Mouse (Mus musculus) embryonic facial prominence, embryonic 10.5 days (tissue): ENCODE measurements around the gene Tomm6. TPM values are rescaled to one million over a fixed set of nuclear protein-coding genes. Genes with fewer than 3 reads are reported as not detected.
A peak's percentile ranks its signal among the peaks of the same experiment; 100 is the strongest.
"Not testable (repeated sequence)": the region's sequence is repeated elsewhere in the genome, so short reads cannot be mapped to it uniquely, and the experiment has no call there.

Experiments
- DNase-seq: peaks from one replicate; pipeline ENCODE4 v3.0.0-alpha.2; 2017; ENCODE audit warnings: low spot score
- H3K27ac ChIP-seq: fragments of 300-500 bp; sonication (generic); replicated peaks from 2 replicates; pipeline ENCODE4 v1.5.1; 2016; ENCODE audit warnings: mild to moderate bottlenecking
- H3K27me3 ChIP-seq: fragments of 300-500 bp; sonication (generic); replicated peaks from 2 replicates; pipeline ENCODE4 v1.6.1; 2016; ENCODE audit warnings: low read depth, mild to moderate bottlenecking; ENCODE audit not compliant: poor library complexity, severe bottlenecking
- H3K36me3 ChIP-seq: fragments of 300-500 bp; sonication (generic); replicated peaks from 2 replicates; pipeline ENCODE4 v1.6.1; 2016; ENCODE audit warnings: mild to moderate bottlenecking, moderate library complexity
- H3K4me1 ChIP-seq: fragments of 300-500 bp; sonication (generic); 2 replicates; pipeline ENCODE4 v1.6.1; 2016
- H3K4me3 ChIP-seq: fragments of 300-500 bp; sonication (generic); 2 replicates; pipeline ENCODE4 v1.5.1; 2016; ENCODE audit warnings: mild to moderate bottlenecking, moderate library complexity
- H3K9me3 ChIP-seq: fragments of 300-500 bp; sonication (generic); 2 replicates; pipeline ENCODE4 v1.6.1; 2016; ENCODE audit warnings: mild to moderate bottlenecking
- WGBS: fragments of 180-500 bp; shearing (Covaris S2); methylation state at CpG from one replicate; pipeline ENCODE4 v1.1.7; 2016; 5-methylcytosine and 5-hydroxymethylcytosine counted together
- polyA plus RNA-seq: library from polyadenylated mRNA; unstranded; fragments of >200 nt; fragmentation: Nextera tagmentation; extraction: Ambion mirVana; gene quantifications from 2 replicates; pipeline ENCODE4 v1.2.1, GENCODE M21; 2016

The Tomm6 gene
- polyA plus RNA-seq, 1 experiment from 2014 or later: 378 TPM

DNA sequence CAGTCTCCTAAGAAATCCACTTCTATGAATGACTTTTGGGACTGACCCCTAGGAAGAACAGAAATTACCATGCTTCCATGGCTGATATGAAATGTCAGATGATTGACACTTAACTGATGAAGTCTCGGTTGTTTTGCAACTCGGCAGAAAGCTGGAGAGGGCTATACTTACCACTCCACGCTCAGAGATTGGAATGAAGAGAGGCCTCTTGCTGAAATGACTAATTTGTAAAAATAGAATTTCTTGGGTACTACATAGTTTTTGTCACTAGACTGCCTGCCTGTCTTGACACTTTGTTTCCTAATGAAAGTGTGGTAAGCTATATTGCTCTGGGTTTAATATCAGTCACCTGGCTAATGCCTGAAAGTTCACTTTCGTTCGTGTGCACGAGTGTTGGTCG is 23.7 kb downstream of the Tomm6 start:
- no peak for DNase-seq
- H3K9me3 ChIP-seq: no peaks in the 10 kb centered on the region
- no peaks in the 10 kb centered on the region for H3K27me3 ChIP-seq
- H3K4me3 ChIP-seq: no peak overlapping the region
- peaks cover 7% of the 10 kb centered on the region; the same call in 1 of the 2 replicates for H3K4me1 ChIP-seq
- peaks cover 7% of the 10 kb centered on the region; the same call in 1 of the 2 replicates for H3K36me3 ChIP-seq
- 90% methylated on average over 7 of the region's 7 CpGs for WGBS
- no peak overlapping the region for H3K27ac ChIP-seq

DNA sequence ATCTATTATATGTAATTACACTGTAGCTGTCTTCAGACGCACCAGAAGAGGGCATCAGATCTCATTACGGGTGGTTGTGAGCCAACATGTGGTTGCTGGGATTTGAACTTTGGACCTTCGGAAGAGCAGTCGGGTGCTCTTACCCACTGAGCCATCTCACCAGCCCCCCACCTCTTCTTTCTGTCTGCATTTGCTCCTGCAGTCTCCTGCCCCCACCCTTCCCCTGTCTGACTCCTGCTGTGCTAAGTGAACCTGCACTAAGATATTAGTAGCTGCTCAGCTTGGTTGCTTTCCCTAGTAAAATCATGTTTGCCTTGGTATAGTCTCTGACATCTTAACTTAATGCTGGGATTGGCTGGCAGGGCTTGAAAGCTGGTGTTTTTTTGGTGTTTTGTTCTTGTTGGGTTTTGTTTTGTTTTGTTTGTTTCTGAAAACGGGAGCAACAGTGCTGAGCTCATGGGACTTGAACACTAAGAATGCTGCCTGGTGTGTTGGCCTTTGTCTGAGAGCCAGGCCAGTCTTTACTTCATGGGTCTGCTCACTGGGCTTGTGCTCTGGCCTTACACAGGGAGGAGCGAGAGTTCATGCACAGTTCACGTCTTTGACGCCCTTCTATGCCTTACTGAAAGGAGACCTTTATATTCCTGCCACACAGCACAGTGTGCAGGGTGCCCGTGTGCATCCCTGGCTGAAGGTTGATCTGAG is 25.0 kb downstream of the Tomm6 start:
- peaks cover 7% of the 10 kb centered on the region; the same call in 1 of the 2 replicates for H3K4me1 ChIP-seq
- peak; percentile 16 for DNase-seq
- H3K27ac ChIP-seq: no peak overlapping the region
- H3K4me3 ChIP-seq: no peak overlapping the region
- H3K9me3 ChIP-seq: no peaks in the 10 kb centered on the region
- H3K27me3 ChIP-seq: no peaks in the 10 kb centered on the region
- H3K36me3 ChIP-seq: peaks cover 7% of the 10 kb centered on the region; the same call in 1 of the 2 replicates
- 49% methylated on average over 9 of the region's 9 CpGs for WGBS

DNA sequence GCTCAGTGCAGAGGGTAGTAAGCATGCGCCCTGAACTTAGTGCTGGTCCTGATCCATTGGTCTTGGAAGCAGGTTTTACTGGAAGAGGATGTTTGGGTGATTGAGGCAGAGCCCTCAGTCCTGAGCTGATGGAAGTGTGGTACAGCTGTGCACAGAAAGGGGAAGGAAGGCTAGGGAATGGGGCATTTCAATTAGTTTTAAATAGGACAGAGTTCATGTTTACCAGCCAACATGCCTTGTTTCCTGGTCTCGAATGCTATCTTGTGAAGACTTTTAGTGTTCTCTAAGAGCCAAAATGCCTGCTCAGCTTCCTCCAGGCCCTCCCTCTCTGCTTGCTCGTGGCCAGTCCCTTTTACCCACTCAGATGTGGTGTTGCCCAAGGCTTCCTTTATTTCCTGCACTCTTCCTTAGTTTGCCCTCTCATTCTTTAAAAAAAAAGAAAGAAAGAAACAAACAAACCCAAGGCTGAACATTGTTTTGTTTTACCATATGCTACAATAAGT is 29.4 kb downstream of the Tomm6 start:
- H3K36me3 ChIP-seq: peaks cover 10% of the 10 kb centered on the region; the same call in 1 of the 2 replicates
- WGBS: 84% methylated on average over 3 of the region's 3 CpGs

DNA sequence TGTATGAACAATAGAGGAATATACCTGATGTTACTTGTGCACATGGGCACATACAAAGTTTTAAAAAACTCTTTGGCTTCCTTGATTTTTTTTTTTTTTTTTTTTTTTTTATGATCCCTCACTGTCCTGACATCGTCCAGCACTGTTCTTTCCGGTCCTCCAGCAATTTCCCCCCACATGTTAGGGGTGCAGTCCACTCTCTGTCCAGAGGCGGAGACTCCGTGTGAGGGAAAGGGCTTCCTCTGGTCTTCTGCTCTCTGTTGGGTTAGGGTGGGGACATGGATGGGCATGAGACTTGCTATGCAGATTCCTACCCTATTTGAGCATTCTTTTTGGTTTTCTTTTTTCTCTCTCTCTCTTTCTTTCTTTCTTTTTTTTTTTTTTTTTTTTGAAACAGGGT is 30.3 kb downstream of the Tomm6 start:
- Histone ChIP-seq H3K4me1 (0 out of 2 replicates have a peak, but pooled peaks cover 3% of the 10 kb centered on the region), H3K9me3 (no peaks in the 10 kb centered on the region), H3K36me3 (peaks cover 14% of the 10 kb centered on the region; the same call in 1 of the 2 replicates), H3K27me3 (no peaks in the 10 kb centered on the region), H3K27ac (no peak overlapping the region), H3K4me3 (no peak overlapping the region)
- WGBS: 81% methylated on average over 4 of the region's 4 CpGs
- no peak for DNase-seq

More for the DNA sequence above, 29.4 kb downstream of the Tomm6 start:
- H3K9me3 ChIP-seq: no peaks in the 10 kb centered on the region
- H3K4me1 ChIP-seq: peaks cover 7% of the 10 kb centered on the region; the same call in 1 of the 2 replicates
- no peak overlapping the region for H3K27ac ChIP-seq
- H3K27me3 ChIP-seq: no peaks in the 10 kb centered on the region
- no peak overlapping the region for H3K4me3 ChIP-seq
- no peak for DNase-seq

DNA sequence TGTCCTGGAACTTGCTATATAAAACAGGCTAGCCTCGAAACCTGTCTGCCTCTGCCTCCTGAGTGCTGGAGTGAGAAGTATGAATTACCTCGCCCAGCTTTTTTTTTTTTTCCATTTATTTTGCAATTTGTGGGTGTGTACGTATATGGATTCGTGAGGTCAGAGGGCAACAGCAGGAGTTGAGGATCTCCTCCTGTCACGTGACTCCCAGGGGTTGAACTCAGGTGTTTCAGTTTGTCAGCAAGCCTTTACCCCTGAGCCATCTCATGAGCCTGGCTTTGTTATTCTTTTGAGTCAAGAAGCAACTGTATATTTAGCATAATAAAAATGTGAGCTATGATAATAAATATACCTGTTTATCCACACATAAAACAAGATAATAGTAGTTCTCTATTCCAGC is 32.5 kb downstream of the Tomm6 start:
- Histone ChIP-seq H3K36me3 (peaks cover 17% of the 10 kb centered on the region; the same call in 1 of the 2 replicates), H3K4me3 (no peak overlapping the region), H3K4me1 (no peaks in the 10 kb centered on the region), H3K9me3 (no peaks in the 10 kb centered on the region), H3K27me3 (no peaks in the 10 kb centered on the region), H3K27ac (no peak overlapping the region)
- 82% methylated on average over 5 of the region's 5 CpGs for WGBS
- no peak for DNase-seq

DNA sequence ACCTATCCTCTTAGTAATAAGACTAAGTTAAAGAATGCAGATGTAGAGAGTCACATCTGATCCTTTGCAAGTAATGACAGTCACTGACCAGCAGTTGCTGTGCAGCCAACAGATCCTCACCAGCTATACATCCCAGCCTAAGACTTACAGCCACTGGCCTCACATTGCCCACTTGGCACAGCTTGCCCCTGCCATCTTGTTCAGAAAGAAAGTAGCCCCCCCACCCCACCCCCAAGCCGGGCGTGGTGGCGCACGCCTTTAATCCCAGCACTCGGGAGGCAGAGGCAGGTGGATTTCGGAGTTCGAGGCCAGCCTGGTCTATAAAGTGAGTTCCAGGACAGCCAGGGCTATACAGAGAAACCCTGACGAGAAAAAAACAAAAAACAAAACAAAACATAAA is 33.8 kb downstream of the Tomm6 start:
- not testable (repeated sequence) for H3K36me3 ChIP-seq, H3K27me3 ChIP-seq, H3K4me1 ChIP-seq, H3K4me3 ChIP-seq, H3K9me3 ChIP-seq, DNase-seq, H3K27ac ChIP-seq
- WGBS: 91% methylated on average over 8 of the region's 8 CpGs

DNA sequence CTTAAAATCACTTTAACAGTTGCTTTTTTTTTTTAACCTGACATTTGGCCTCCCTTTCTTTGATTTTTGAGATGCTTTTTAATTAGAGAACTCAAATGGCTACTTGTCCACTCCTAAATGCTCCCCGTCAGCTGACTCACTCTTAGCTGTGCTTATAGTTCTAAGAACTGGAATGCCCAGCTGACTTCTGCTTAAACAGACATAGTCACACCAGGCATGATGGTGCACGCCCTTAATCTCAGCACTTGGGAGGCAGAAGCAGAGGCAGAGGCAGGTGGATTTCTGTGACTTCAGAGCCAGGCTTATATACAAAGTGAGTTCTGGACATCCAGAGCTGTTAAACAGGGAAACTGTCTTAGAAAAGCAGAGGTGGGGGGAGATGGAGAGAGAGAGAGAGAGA is 36.2 kb downstream of the Tomm6 start:
- WGBS: 81% methylated on average over 2 of the region's 2 CpGs
- no peak overlapping the region for H3K4me3 ChIP-seq
- no peaks in the 10 kb centered on the region for H3K4me1 ChIP-seq
- no peaks in the 10 kb centered on the region for H3K9me3 ChIP-seq
- no peaks in the 10 kb centered on the region for H3K27me3 ChIP-seq
- peaks cover 10% of the 10 kb centered on the region; the same call in 1 of the 2 replicates for H3K36me3 ChIP-seq
- no peak for DNase-seq
- H3K27ac ChIP-seq: no peak overlapping the region

DNA sequence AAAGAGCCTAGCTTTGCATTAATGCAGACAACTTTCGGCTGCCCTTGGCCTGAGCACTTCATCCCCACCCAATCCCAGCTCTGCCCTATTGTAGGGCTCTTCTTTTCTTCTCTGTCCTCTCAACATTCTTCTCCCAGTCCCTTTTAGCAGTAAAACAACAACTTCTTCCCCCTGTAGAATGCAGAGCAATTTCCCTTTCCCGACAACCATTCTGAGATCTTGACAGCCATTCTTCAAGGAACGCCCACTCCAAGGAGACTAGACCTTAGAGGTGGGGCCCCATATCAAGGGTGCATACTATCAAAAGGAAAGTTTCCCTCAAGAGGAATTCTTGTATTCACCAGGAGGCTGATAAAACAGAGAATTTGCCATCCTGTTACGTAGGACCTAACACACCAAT is 39.2 kb downstream of the Tomm6 start:
- Histone ChIP-seq H3K27ac (no peak overlapping the region), H3K4me1 (no peaks in the 10 kb centered on the region), H3K27me3 (no peaks in the 10 kb centered on the region), H3K36me3 (peaks cover 8% of the 10 kb centered on the region; the same call in 1 of the 2 replicates), H3K9me3 (no peaks in the 10 kb centered on the region), H3K4me3 (no peak overlapping the region)
- no peak for DNase-seq
- WGBS: 67% methylated on average over 4 of the region's 4 CpGs

DNA sequence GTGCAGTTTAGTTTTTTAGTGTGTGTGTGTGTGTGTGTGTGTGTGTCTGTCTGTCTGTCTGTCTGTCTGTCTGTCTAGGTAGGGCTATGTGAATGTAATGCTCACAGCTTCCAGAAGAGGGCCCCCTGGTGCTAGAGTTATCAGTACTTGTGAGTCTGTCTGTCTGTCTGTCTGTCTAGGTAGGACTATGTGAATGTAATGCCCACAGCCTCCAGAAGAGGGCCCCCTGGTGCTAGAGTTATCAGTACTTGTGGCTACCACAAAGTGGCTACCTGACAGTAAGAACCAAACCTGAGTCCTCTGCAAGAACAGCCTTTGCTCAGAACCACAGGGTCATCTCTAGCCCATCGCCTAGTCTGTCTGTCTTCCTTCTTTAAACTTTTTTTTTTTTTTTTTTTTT is 41.5 kb downstream of the Tomm6 start:
- peaks cover 3% of the 10 kb centered on the region; the same call in 1 of the 2 replicates for H3K36me3 ChIP-seq
- peak; percentile 65 for DNase-seq
- no peak overlapping the region for H3K4me3 ChIP-seq
- no peak overlapping the region for H3K27ac ChIP-seq
- H3K9me3 ChIP-seq: no peaks in the 10 kb centered on the region
- H3K27me3 ChIP-seq: no peaks in the 10 kb centered on the region
- WGBS: 61% methylated on average over 1 of the region's 1 CpGs
- H3K4me1 ChIP-seq: no peaks in the 10 kb centered on the region

DNA sequence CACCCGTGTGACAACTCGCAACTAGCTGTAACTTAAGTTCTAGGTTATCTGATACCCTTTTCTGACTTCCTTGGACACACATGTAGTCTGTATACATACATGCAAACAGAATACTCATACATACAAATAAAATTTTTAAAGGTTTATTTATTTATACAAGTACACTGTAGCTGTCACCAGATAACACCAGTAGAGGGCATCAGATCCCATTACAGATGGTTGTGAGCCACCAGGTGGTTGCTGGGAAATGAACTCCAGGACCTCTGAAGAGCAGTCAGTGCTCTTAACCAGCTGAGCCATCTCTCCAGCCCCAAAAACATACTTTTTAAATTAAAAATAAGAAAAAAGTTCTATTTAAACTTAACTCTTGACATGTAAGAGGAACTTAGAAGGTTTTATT is 45.2 kb downstream of the Tomm6 start:
- DNase-seq: no peak
- Histone ChIP-seq H3K27ac (no peak overlapping the region), H3K4me3 (no peak overlapping the region), H3K27me3 (no peaks in the 10 kb centered on the region), H3K36me3 (no peaks in the 10 kb centered on the region), H3K9me3 (no peaks in the 10 kb centered on the region), H3K4me1 (no peaks in the 10 kb centered on the region)
- WGBS: 82% methylated on average over 2 of the region's 2 CpGs

Other genes with a start within 250 kb of the Tomm6 start
- 32.0 and 35.3 TPM in 2 replicates for gene Taf8, start 186.1 kb downstream of the Tomm6 start, polyA plus RNA-seq
- 325 and 335 TPM in 2 replicates for gene Ccnd3, start 183.3 kb downstream of the Tomm6 start, polyA plus RNA-seq
- gene Bysl, start 76.9 kb downstream of the Tomm6 start, polyA plus RNA-seq: 43.8 and 44.7 TPM in 2 replicates
- gene Med20, start 76.8 kb downstream of the Tomm6 start, polyA plus RNA-seq: 46.7 and 48.9 TPM in 2 replicates
- 1.6 and 2.4 TPM in 2 replicates for gene Gm20517, start 76.8 kb downstream of the Tomm6 start, polyA plus RNA-seq
- gene Usp49, start 57.7 kb downstream of the Tomm6 start, polyA plus RNA-seq: 4.1 and 5.4 TPM in 2 replicates
- 7.3 and 8.3 TPM in 2 replicates for gene Frs3, start 644 bp upstream of the Tomm6 start, polyA plus RNA-seq
- 0.21 and 0.24 TPM in 2 replicates for gene Gm21981, start 6.1 kb upstream of the Tomm6 start, polyA plus RNA-seq
- gene Prickle4, start 6.3 kb upstream of the Tomm6 start, polyA plus RNA-seq: 0.35 TPM in 1 of 2 replicates, not detected in the other
- 0.10 TPM in 1 of 2 replicates, not detected in the other for gene Pgc, start 38.5 kb upstream of the Tomm6 start, polyA plus RNA-seq
- 2.3 and 2.9 TPM in 2 replicates for gene Tfeb, start 48.6 kb upstream of the Tomm6 start, polyA plus RNA-seq
- gene Mdfi, start 146.3 kb upstream of the Tomm6 start, polyA plus RNA-seq: 21.0 and 25.1 TPM in 2 replicates
- 26.9 and 28.1 TPM in 2 replicates for gene Foxp4, start 236.3 kb upstream of the Tomm6 start, polyA plus RNA-seq